Mouse (Mus musculus) MEL (cell line): ENCODE results near the gene 1700029H14Rik. TPM values are rescaled to one million over a fixed set of nuclear protein-coding genes. Genes with fewer than 3 reads are reported as not detected.

Experiments used
- DNase-seq: peaks from one replicate; pipeline ENCODE4 v3.0.0; 2011; ENCODE audit warnings: low read depth, low spot score
- H3K27ac ChIP-seq: 2 replicates; pipeline ENCODE4 v1.5.1; 2012; ENCODE audit warnings: low read depth, mild to moderate bottlenecking, control low read depth, low read length, moderate library complexity; ENCODE audit not compliant: control insufficient read depth
- H3K27me3 ChIP-seq, 2 experiments: fragments of 150-350 bp in 1 of 2; sonication (generic) in 1 of 2; 2 replicates each; pipeline ENCODE4 v1.6.1; 2012; ENCODE audit warnings: low read length in 2 of 2, mild to moderate bottlenecking in 2 of 2, improper control_type of control experiment in 1 of 2, moderate library complexity in 1 of 2; ENCODE audit not compliant: insufficient read depth in 2 of 2, control insufficient read depth in 1 of 2
- H3K36me3 ChIP-seq, 2 experiments: 2 replicates each; pipeline ENCODE4 v1.6.1; 2012 to 2014; ENCODE audit warnings: low read length in 2 of 2, improper control_type of control experiment in 1 of 2, inconsistent platforms in 1 of 2, mild to moderate bottlenecking in 1 of 2; ENCODE audit not compliant: insufficient read depth in 2 of 2, control insufficient read depth in 1 of 2
- H3K4me1 ChIP-seq, 2 experiments: fragments of 150-350 bp in 1 of 2; sonication (generic) in 1 of 2; 2 replicates each; pipeline ENCODE4 v1.6.1; 2012; ENCODE audit warnings: low read length in 2 of 2, improper control_type of control experiment in 1 of 2, mild to moderate bottlenecking in 1 of 2; ENCODE audit not compliant: insufficient read depth in 2 of 2, control insufficient read depth in 1 of 2
- H3K4me3 ChIP-seq, 2 experiments: fragments of 150-350 bp in 1 of 2; sonication (generic) in 1 of 2; 2 replicates each; pipeline ENCODE4 v1.5.1; 2012; ENCODE audit warnings: low read depth in 2 of 2, low read length in 2 of 2, mild to moderate bottlenecking in 2 of 2, moderate library complexity in 2 of 2, control low read depth in 1 of 2, improper control_type of control experiment in 1 of 2; ENCODE audit not compliant: control insufficient read depth in 1 of 2, insufficient read depth in 1 of 2
- H3K79me2 ChIP-seq: 2 replicates; pipeline ENCODE4 v1.6.1; 2012; ENCODE audit warnings: mild to moderate bottlenecking, low read length, moderate library complexity; ENCODE audit not compliant: control insufficient read depth, poor library complexity, insufficient read depth
- H3K9ac ChIP-seq: 2 replicates; pipeline ENCODE4 v1.6.1; 2012; ENCODE audit warnings: low read depth, mild to moderate bottlenecking, control low read depth, low read length, moderate library complexity; ENCODE audit not compliant: control insufficient read depth, poor library complexity, severe bottlenecking
- H3K9me3 ChIP-seq: fragments of 150-350 bp; sonication (generic); replicated peaks from 2 replicates; pipeline ENCODE4 v1.6.1; 2012; ENCODE audit warnings: mild to moderate bottlenecking, low read length, improper control_type of control experiment, moderate library complexity; ENCODE audit not compliant: insufficient read depth
- CHD1 ChIP-seq: IDR thresholded peaks from 2 replicates; pipeline ENCODE4 v1.6.1; 2012; ENCODE audit warnings: low read depth, mild to moderate bottlenecking, inconsistent platforms, low read length, improper control_type of control experiment
- CTCF ChIP-seq, 3 experiments: IDR thresholded peaks in 2 of 3; conservative IDR thresholded peaks in 1 of 3; 2 replicates each; pipeline ENCODE4 v1.5.1; 2011 to 2012; ENCODE audit warnings: low read length in 3 of 3, low read depth in 2 of 3, mild to moderate bottlenecking in 2 of 3, improper control_type of control experiment in 1 of 3, inconsistent platforms in 1 of 3, mixed read lengths in 1 of 3, moderate library complexity in 1 of 3; ENCODE audit not compliant: control insufficient read depth in 1 of 3, insufficient read depth in 1 of 3, poor library complexity in 1 of 3, severe bottlenecking in 1 of 3
- ELF1 ChIP-seq: IDR thresholded peaks from 2 replicates; pipeline ENCODE4 v1.6.1; 2014; ENCODE audit warnings: low read depth, mild to moderate bottlenecking, inconsistent platforms, low read length, improper control_type of control experiment, moderate library complexity
- EP300 ChIP-seq, 2 experiments: IDR thresholded peaks; 2 replicates each; pipeline ENCODE4 v1.6.1; 2011; ENCODE audit warnings: improper control_type of control experiment in 2 of 2, low read length in 2 of 2, low read depth in 1 of 2, mild to moderate bottlenecking in 1 of 2
- ETS1 ChIP-seq: IDR thresholded peaks from 2 replicates; pipeline ENCODE4 v1.6.1; 2012; ENCODE audit warnings: low read depth, mild to moderate bottlenecking, inconsistent platforms, low read length, improper control_type of control experiment, moderate library complexity
- GABPA ChIP-seq: IDR thresholded peaks from 2 replicates; pipeline ENCODE4 v1.6.1; 2012; ENCODE audit warnings: low read depth, mild to moderate bottlenecking, inconsistent platforms, low read length, improper control_type of control experiment, moderate library complexity
- GATA1 ChIP-seq: IDR thresholded peaks from 2 replicates; pipeline ENCODE4 v1.6.1; 2011; ENCODE audit warnings: low read depth, low read length, improper control_type of control experiment
- MAFK ChIP-seq: IDR thresholded peaks from 2 replicates; pipeline ENCODE4 v1.6.1; 2011; ENCODE audit warnings: low read depth, mild to moderate bottlenecking, low read length, improper control_type of control experiment, borderline replicate concordance
- MYC ChIP-seq: IDR thresholded peaks from 2 replicates; pipeline ENCODE4 v1.6.1; 2011; ENCODE audit warnings: low read depth, mild to moderate bottlenecking, low read length, improper control_type of control experiment, moderate library complexity
- NELFE ChIP-seq: IDR thresholded peaks from 2 replicates; pipeline ENCODE4 v1.6.1; 2011; ENCODE audit warnings: low read depth, low read length, improper control_type of control experiment
- POLR2A ChIP-seq, 2 experiments: IDR thresholded peaks; 2 replicates each; pipeline ENCODE4 v1.6.1; 2011 to 2012; ENCODE audit warnings: low read length in 2 of 2, mild to moderate bottlenecking in 2 of 2, control low read depth in 1 of 2, improper control_type of control experiment in 1 of 2, low read depth in 1 of 2, moderate library complexity in 1 of 2; ENCODE audit not compliant: control insufficient read depth in 1 of 2, insufficient read depth in 1 of 2, poor library complexity in 1 of 2
- POLR2AphosphoS5 ChIP-seq: IDR thresholded peaks from 2 replicates; pipeline ENCODE4 v1.6.1; 2012; ENCODE audit warnings: low read depth, borderline replicate concordance, mild to moderate bottlenecking, inconsistent platforms, low read length, moderate library complexity, mixed read lengths
- SIN3A ChIP-seq: IDR thresholded peaks from 2 replicates; pipeline ENCODE4 v1.6.1; 2012; ENCODE audit warnings: low read length, improper control_type of control experiment, inconsistent platforms
- TAL1 ChIP-seq: IDR thresholded peaks from 2 replicates; pipeline ENCODE4 v1.6.1; 2012; ENCODE audit warnings: mild to moderate bottlenecking, inconsistent platforms, low read length, moderate library complexity, mixed read lengths
- TBP ChIP-seq: IDR thresholded peaks from 2 replicates; pipeline ENCODE4 v1.8.0; 2011; ENCODE audit warnings: low read depth, low read length, improper control_type of control experiment
- UBTF ChIP-seq: IDR thresholded peaks from 2 replicates; pipeline ENCODE4 v1.6.1; 2012; ENCODE audit warnings: low read depth, mild to moderate bottlenecking, inconsistent platforms, low read length, improper control_type of control experiment, moderate library complexity, borderline replicate concordance; ENCODE audit not compliant: insufficient read depth
- USF1 ChIP-seq: IDR thresholded peaks from 2 replicates; pipeline ENCODE4 v1.6.1; 2014; ENCODE audit warnings: low read depth, mild to moderate bottlenecking, inconsistent platforms, low read length, improper control_type of control experiment, moderate library complexity
- ZNF384 ChIP-seq: IDR thresholded peaks from 2 replicates; pipeline ENCODE4 v1.6.1; 2012; ENCODE audit warnings: low read depth, mild to moderate bottlenecking, inconsistent platforms, low read length, improper control_type of control experiment
- polyA plus RNA-seq, 2 experiments: library from polyadenylated mRNA; stranded (reverse) in 1 of 2; unstranded in 1 of 2; fragments of >175 nt in 1 of 2; fragments of >200 nt in 1 of 2; gene quantifications; 2 replicates each; pipeline versions ENCODE4 v1.2.1 to v1.2.4; 2012; ENCODE audit warnings: low replicate concordance in 2 of 2, low read depth in 1 of 2; ENCODE audit not compliant: insufficient read length in 2 of 2, insufficient read depth in 1 of 2, missing spikeins in 1 of 2
- total RNA-seq: library from RNA; depleted of rRNA; stranded (reverse); fragments of 300-350 nt; gene quantifications from 2 replicates; pipeline ENCODE4 v1.2.3, GENCODE M21; 2012

1700029H14Rik gene
- total and polyA plus RNA-seq, 3 experiments = 0.06 TPM; not detected in 2

DNA sequence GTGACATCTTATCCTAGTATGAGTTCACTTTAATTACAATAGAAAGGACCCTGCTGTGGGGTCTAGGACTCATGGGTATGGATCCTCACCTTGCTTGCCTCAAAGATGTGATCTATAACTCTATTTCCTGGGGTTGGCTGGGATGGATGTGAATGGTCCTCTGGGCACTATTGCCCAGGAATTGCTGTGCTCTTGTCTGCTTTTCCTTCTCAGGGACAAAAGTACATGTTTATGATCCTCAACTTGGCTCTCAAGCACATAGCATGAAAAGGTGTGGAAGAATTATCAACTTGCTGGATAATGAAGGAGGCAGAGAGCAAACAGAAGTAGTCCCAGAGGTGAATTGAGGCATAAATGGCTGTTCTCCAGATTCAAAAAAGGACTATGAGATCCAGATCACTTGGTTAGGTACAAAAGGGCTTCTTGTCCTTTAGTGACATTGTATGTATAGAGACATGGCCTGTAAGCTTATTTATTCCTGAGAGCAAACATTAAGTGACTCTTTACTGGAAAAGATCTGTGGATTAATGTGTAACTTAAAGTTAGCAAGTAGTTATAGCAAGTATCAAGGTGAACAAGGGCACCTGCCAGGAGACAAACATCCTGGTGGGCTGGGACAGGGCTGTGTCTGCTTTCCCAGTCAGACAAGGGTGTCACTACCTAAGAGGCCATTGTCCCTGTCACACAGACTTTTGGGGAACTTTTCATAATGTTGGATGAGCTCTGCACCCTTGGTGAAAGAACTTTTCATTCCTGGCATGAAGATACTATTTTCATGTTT, 57.2 kb downstream of the 1700029H14Rik start:
- Histone ChIP-seq H3K4me3 (no peak overlapping the region), H3K27me3 (no peaks in the 10 kb centered on the region), H3K9me3 (no peaks in the 10 kb centered on the region), H3K4me1 (peaks cover 0 to 12% of the 10 kb centered on the region in 2 experiments; a peak in 2 of 4 replicates), H3K27ac (no peak overlapping the region), H3K79me2 (no peaks in the 10 kb centered on the region), H3K36me3 (peaks cover 0 to 5% of the 10 kb centered on the region in 2 experiments; a peak in 2 of 4 replicates), H3K9ac (no peak overlapping the region)
- TF ChIP-seq UBTF (no peak), TBP (no peak), MAFK (no peak), TAL1 (no peak), POLR2A (IDR thresholded peaks at IDR 0.05; ENCODE audit: control insufficient read depth in 1 of 2, insufficient read depth in 1 of 2, low read depth in 1 of 2, low read length in 2 of 2, poor library complexity in 1 of 2) (no peak), NELFE (no peak), MYC (no peak), CTCF (IDR thresholded peaks at IDR 0.05 in 2 of 3, conservative IDR thresholded peaks at IDR 0.05 in 1 of 3; ENCODE audit: control insufficient read depth in 1 of 3, insufficient read depth in 1 of 3, low read depth in 2 of 3, low read length in 3 of 3, poor library complexity in 1 of 3, severe bottlenecking in 1 of 3) (no peak), SIN3A (no peak), CHD1 (no peak), EP300 (IDR thresholded peaks at IDR 0.05; ENCODE audit: low read depth in 1 of 2, low read length in 2 of 2) (no peak), USF1 (no peak), GABPA (no peak), ELF1 (no peak)
- no peak for DNase-seq

DNA sequence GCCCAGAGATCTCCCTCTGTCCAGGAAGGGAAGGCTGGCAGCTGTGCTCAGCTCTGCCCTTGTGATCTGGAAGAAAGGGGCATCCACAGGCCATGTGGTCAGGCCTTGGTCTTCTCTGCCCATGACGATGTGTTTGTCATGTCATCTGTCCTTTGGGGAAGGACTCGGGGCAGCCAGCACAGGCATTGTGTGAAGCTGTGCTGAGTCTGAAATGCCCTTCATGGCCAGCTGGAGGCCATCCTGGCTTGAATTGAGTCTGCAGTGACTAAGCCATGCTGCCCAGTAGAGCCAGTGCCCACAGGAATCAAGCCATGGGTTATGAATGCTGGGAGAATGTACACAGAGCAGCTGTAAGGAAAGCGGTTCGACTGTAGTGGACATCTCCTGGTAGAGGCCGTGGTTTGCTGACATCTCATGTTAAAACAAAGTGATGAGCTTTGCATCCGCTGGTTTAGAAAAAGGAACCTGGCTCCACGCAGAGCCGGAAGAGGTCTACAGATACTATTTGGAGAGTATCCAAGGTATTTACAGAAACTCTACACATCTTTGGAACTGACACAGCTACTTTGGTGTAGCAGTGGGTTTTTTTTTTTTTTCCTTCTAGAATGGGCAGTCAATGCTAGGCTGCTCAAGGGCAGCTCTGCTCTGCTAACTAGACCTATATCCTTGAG, 58.2 kb downstream of the 1700029H14Rik start:
- peaks cover 0 to 12% of the 10 kb centered on the region in 2 experiments; a peak in 2 of 4 replicates for H3K4me1 ChIP-seq
- H3K27me3 ChIP-seq = no peaks in the 10 kb centered on the region

More for the DNA sequence above, 58.2 kb downstream of the 1700029H14Rik start:
- H3K9ac ChIP-seq = no peak overlapping the region
- no peak overlapping the region for H3K27ac ChIP-seq
- no peaks in the 10 kb centered on the region for H3K9me3 ChIP-seq
- peaks cover 0 to 5% of the 10 kb centered on the region in 2 experiments; a peak in 2 of 4 replicates for H3K36me3 ChIP-seq
- TF ChIP-seq GATA1 (peak; percentile 50; the same call in 1 of the 2 replicates), POLR2AphosphoS5 (no peak), EP300 (IDR thresholded peaks at IDR 0.05; ENCODE audit: low read depth in 1 of 2, low read length in 2 of 2) (peak in 1 of 2 experiments; percentile 61; a peak in 2 of 4 replicates), ETS1 (peak; percentile 22; the same call in 1 of the 2 replicates), ZNF384 (peak; percentile 95)
- H3K4me3 ChIP-seq = no peak overlapping the region
- peak; percentile 77 for DNase-seq
- no peaks in the 10 kb centered on the region for H3K79me2 ChIP-seq
